Mouse (Mus musculus): Measurements from ENCODE around the gene Ndrg2.

GRCm38 (mm10) chr14:51911301-51911700 lies 2.7 kb downstream of the Ndrg2 start:
- TF ChIP-seq CTCF (IDR thresholded peaks at IDR 0.05) (no peak), POLR2A (IDR thresholded peaks at IDR 0.05; ENCODE audit: insufficient read depth, low read depth, low read length) (no peak), EP300 (IDR thresholded peaks at IDR 0.05; ENCODE audit: insufficient read depth, low read depth, low read length) (no peak)
